Mouse (Mus musculus): ENCODE results near the gene Gm11565. TPM values are rescaled to one million over a fixed set of nuclear protein-coding genes. Genes with fewer than 3 reads are reported as not detected.
"Not testable (repeated sequence)": the region's sequence is repeated elsewhere in the genome, so short reads cannot be mapped to it uniquely, and the experiment has no call there.

Gm11565 gene
- not detected for total RNA-seq (2021)
- long read RNA-seq, experiment 1 = 0 reads
- long read RNA-seq, experiment 2 = 0 reads

- DNase-seq = no peak
These were observed at the start of gene Gm11565 for GRCm38 (mm10) chr11:99914451-99914850. Gm11565 (plus strand) TSS chr11:99914751.

GRCm38 (mm10) chr11:99873089-99873488 is 41.5 kb upstream of the Gm11565 start, which contains the start of gene Krtap9-1:
Krtap9-1 (plus strand) TSS chr11:99873389.
- DNase-seq = not testable (repeated sequence)

GRCm38 (mm10) chr11:99878887-99879286 is 35.7 kb upstream of the Gm11565 start, which contains the start of gene Gm11567:
Gm11567 (plus strand) TSS chr11:99879187.
- DNase-seq = not testable (repeated sequence)

- DNase-seq = no peak
These were observed 6.9 kb upstream of the Gm11565 start, which contains the start of gene Krtap31-1 for GRCm38 (mm10) chr11:99907620-99908019. Krtap31-1 (plus strand) TSS chr11:99907920.

GRCm38 (mm10) chr11:99935991-99936390 is 21.4 kb downstream of the Gm11565 start, which contains the start of gene Krtap31-2:
Krtap31-2 (plus strand) TSS chr11:99936291.
- DNase-seq = no peak

GRCm38 (mm10) chr11:99937751-99938264 is 23.3 kb downstream of the Gm11565 start:
- DNase-seq = no peak

- no peak for DNase-seq
These were observed 33.6 kb downstream of the Gm11565 start, which contains the start of gene Krtap9-5 for GRCm38 (mm10) chr11:99948175-99948574. Krtap9-5 (plus strand) TSS chr11:99948475.

GRCm38 (mm10) chr11:99964213-99964612 is 49.7 kb downstream of the Gm11565 start:
- no peak for DNase-seq

Other genes starting within 250 kb of the Gm11565 start
- gene Krtap4-6, start 248.8 kb upstream of the Gm11565 start, total RNA-seq (2021) = not detected
- gene Gm14190, start 224.0 kb upstream of the Gm11565 start, total RNA-seq (2021) = not detected
- not detected for gene Gm14180, start 180.5 kb upstream of the Gm11565 start, total RNA-seq (2021)
- not detected for gene Gm11595, start 141.8 kb upstream of the Gm11565 start, total RNA-seq (2021)
- not detected for gene Krtap4-8, start 134.0 kb upstream of the Gm11565 start, total RNA-seq (2021)
- gene Krtap4-9, start 129.6 kb upstream of the Gm11565 start, total RNA-seq (2021) = not detected
- not detected for gene Gm11596, start 121.3 kb upstream of the Gm11565 start, total RNA-seq (2021)
- not detected for gene Gm11569, start 115.8 kb upstream of the Gm11565 start, total RNA-seq (2021)
- not detected for gene Gm11554, start 110.3 kb upstream of the Gm11565 start, total RNA-seq (2021)
- not detected for gene Krtap4-13, start 104.9 kb upstream of the Gm11565 start, total RNA-seq (2021)
- gene Gm11564, start 99.1 kb upstream of the Gm11565 start, total RNA-seq (2021) = not detected
- not detected for gene 2300003K06Rik, start 76.7 kb upstream of the Gm11565 start, total RNA-seq (2021)
- not detected for gene Krtap4-16, start 63.1 kb upstream of the Gm11565 start, total RNA-seq (2021)
- gene Gm11568, start 56.8 kb upstream of the Gm11565 start, total RNA-seq (2021) = not detected
- gene Gm11559, start 50.3 kb upstream of the Gm11565 start, total RNA-seq (2021) = not detected
- gene Krtap9-1, start 41.4 kb upstream of the Gm11565 start, total RNA-seq (2021) = not detected
- not detected for gene Gm11567, start 35.6 kb upstream of the Gm11565 start, total RNA-seq (2021)
- not detected for gene Krtap31-1, start 6.8 kb upstream of the Gm11565 start, total RNA-seq (2021)
- gene Krtap31-2, start 21.5 kb downstream of the Gm11565 start, total RNA-seq (2021) = not detected
- gene Krtap9-5, start 33.7 kb downstream of the Gm11565 start, total RNA-seq (2021) = not detected
- gene Krtap29-1, start 64.3 kb downstream of the Gm11565 start, total RNA-seq (2021) = not detected
- not detected for gene Krtap16-1, start 71.8 kb downstream of the Gm11565 start, total RNA-seq (2021)
- gene Krtap17-1, start 79.2 kb downstream of the Gm11565 start, total RNA-seq (2021) = not detected
- not detected for gene Krt33a, start 101.5 kb downstream of the Gm11565 start, total RNA-seq (2021)
- not detected for gene Krt33b, start 115.1 kb downstream of the Gm11565 start, total RNA-seq (2021)
- not detected for gene Krt34, start 126.8 kb downstream of the Gm11565 start, total RNA-seq (2021)
- not detected for gene Krt31, start 135.8 kb downstream of the Gm11565 start, total RNA-seq (2021)
- not detected for gene Krt32, start 173.5 kb downstream of the Gm11565 start, total RNA-seq (2021)
- gene Krt35, start 181.5 kb downstream of the Gm11565 start, total RNA-seq (2021) = not detected
- gene Krt36, start 190.9 kb downstream of the Gm11565 start, total RNA-seq (2021) = under 1 TPM; 0.16 to 0.36 TPM
- not detected for gene Krt13, start 206.8 kb downstream of the Gm11565 start, total RNA-seq (2021)
- gene Krt15, start 221.2 kb downstream of the Gm11565 start, total RNA-seq (2021) = not detected
- gene Krt19, start 233.9 kb downstream of the Gm11565 start, total RNA-seq (2021) = 1 to 10 TPM; 3.9 to 6.8 TPM